Mouse (Mus musculus) olfactory bulb, adult 2 months (tissue): Measurements from ENCODE around the gene Vps50. TPM values are rescaled to one million over a fixed set of nuclear protein-coding genes. Genes with fewer than 3 reads are reported as not detected.

Source experiments
- H3K27ac ChIP-seq: fragments of 200-500 bp; 2 replicates; pipeline ENCODE4 v1.5.1; 2012; ENCODE audit warnings: low read depth, low read length; ENCODE audit not compliant: insufficient read depth
- H3K4me1 ChIP-seq: fragments of 200-500 bp; 2 replicates; pipeline ENCODE4 v1.6.1; 2012; ENCODE audit warnings: low read length; ENCODE audit not compliant: control insufficient read depth, insufficient read depth
- H3K4me3 ChIP-seq: fragments of 200-500 bp; 2 replicates; pipeline ENCODE4 v1.5.1; 2012; ENCODE audit warnings: mild to moderate bottlenecking, low read depth, low read length, moderate library complexity; ENCODE audit not compliant: insufficient read depth
- CTCF ChIP-seq: fragments of 200-500 bp; IDR thresholded peaks from 2 replicates; pipeline ENCODE4 v1.5.1; 2012; ENCODE audit warnings: low read depth, mild to moderate bottlenecking, low read length, moderate library complexity; ENCODE audit not compliant: insufficient read depth
- POLR2A ChIP-seq: fragments of 200-500 bp; IDR thresholded peaks from 2 replicates; pipeline ENCODE4 v1.6.1; 2012; ENCODE audit warnings: mild to moderate bottlenecking, low read depth, low read length, moderate library complexity; ENCODE audit not compliant: insufficient read depth
- WGBS: fragments of 180-500 bp; shearing (Covaris S2); methylation state at CpG from one replicate; pipeline ENCODE4 v1.1.7; 2018; 5-methylcytosine and 5-hydroxymethylcytosine counted together
- polyA plus RNA-seq: library from polyadenylated mRNA; stranded (reverse); fragments of >200 nt; gene quantifications from 2 replicates; pipeline ENCODE4 v1.2.4, GENCODE M21; 2012; ENCODE audit warnings: low replicate concordance; ENCODE audit not compliant: missing spikeins, insufficient read depth, insufficient read length

The Vps50 gene
- polyA plus RNA-seq: not detected in 2 replicates

GRCm38 (mm10) chr6:3498162-3498848 is at the start of gene Vps50, which contains the start of gene Hepacam2:
TSS of gene Vps50 (plus strand) at chr6:3498382.
TSS of gene Hepacam2 (minus strand) at chr6:3498298.
- TF ChIP-seq POLR2A: peak; percentile 15; the same call in 1 of the 2 replicates
- TF ChIP-seq CTCF: no peak
- Histone ChIP-seq H3K4me3 (peak within 1 kb of the TSS; percentile 65), H3K4me1 (peaks cover 4% of the 10 kb centered on the region), H3K27ac (no peak within 1 kb of the TSS)
- WGBS: 1% methylated on average over 28 of the region's 28 CpGs

- 65% methylated on average over 5 of the region's 5 CpGs for WGBS
- Histone ChIP-seq H3K27ac (no peak overlapping the region), H3K4me1 (no peaks in the 10 kb centered on the region), H3K4me3 (no peak overlapping the region)
- TF ChIP-seq POLR2A: no peak
- no peak for TF ChIP-seq CTCF
Measured at GRCm38 (mm10) chr6:3454421-3454820, 43.8 kb upstream of the Vps50 start.

GRCm38 (mm10) chr6:3455944-3456536 is 42.1 kb upstream of the Vps50 start:
- H3K4me3 ChIP-seq: no peak overlapping the region
- no peak for TF ChIP-seq CTCF
- TF ChIP-seq POLR2A: no peak
- no peak overlapping the region for H3K27ac ChIP-seq
- WGBS: 73% methylated on average over 11 of the region's 11 CpGs
- no peaks in the 10 kb centered on the region for H3K4me1 ChIP-seq

- no peak overlapping the region for H3K4me3 ChIP-seq
- 79% methylated on average over 6 of the region's 6 CpGs for WGBS
- H3K27ac ChIP-seq: no peak overlapping the region
- no peak for TF ChIP-seq CTCF
- H3K4me1 ChIP-seq: no peaks in the 10 kb centered on the region
Measured at GRCm38 (mm10) chr6:3463026-3463425, 35.2 kb upstream of the Vps50 start.

- Histone ChIP-seq H3K27ac (no peak overlapping the region), H3K4me1 (no peaks in the 10 kb centered on the region), H3K4me3 (no peak overlapping the region)
- WGBS: 85% methylated on average over 2 of the region's 2 CpGs
- TF ChIP-seq CTCF (no peak), POLR2A (no peak)
Measured at GRCm38 (mm10) chr6:3463594-3463993, 34.6 kb upstream of the Vps50 start.

- 38% methylated on average over 1 of the region's 1 CpGs for WGBS
- Histone ChIP-seq H3K4me3 (no peak overlapping the region), H3K4me1 (no peaks in the 10 kb centered on the region), H3K27ac (no peak overlapping the region)
- TF ChIP-seq CTCF: no peak
- TF ChIP-seq POLR2A: no peak
Measured at GRCm38 (mm10) chr6:3468627-3469026, 29.6 kb upstream of the Vps50 start.

GRCm38 (mm10) chr6:3470706-3471105 is 27.5 kb upstream of the Vps50 start:
- Histone ChIP-seq H3K4me3 (no peak overlapping the region), H3K4me1 (no peaks in the 10 kb centered on the region), H3K27ac (no peak overlapping the region)
- 71% methylated on average over 2 of the region's 2 CpGs for WGBS
- TF ChIP-seq CTCF (no peak), POLR2A (no peak)

- H3K4me1 ChIP-seq: no peaks in the 10 kb centered on the region
- no peak overlapping the region for H3K27ac ChIP-seq
- no peak overlapping the region for H3K4me3 ChIP-seq
- no peak for TF ChIP-seq POLR2A
- TF ChIP-seq CTCF: no peak
- 30% methylated on average over 2 of the region's 2 CpGs for WGBS
Measured at GRCm38 (mm10) chr6:3476299-3476698, 21.9 kb upstream of the Vps50 start.

GRCm38 (mm10) chr6:3479853-3480252 is 18.3 kb upstream of the Vps50 start:
- no peak overlapping the region for H3K4me3 ChIP-seq
- TF ChIP-seq POLR2A: no peak
- no peak for TF ChIP-seq CTCF
- no peaks in the 10 kb centered on the region for H3K4me1 ChIP-seq
- H3K27ac ChIP-seq: no peak overlapping the region
- WGBS: 58% methylated on average over 5 of the region's 5 CpGs

- WGBS: 78% methylated on average over 3 of the region's 3 CpGs
- no peak overlapping the region for H3K4me3 ChIP-seq
- no peak overlapping the region for H3K27ac ChIP-seq
- TF ChIP-seq CTCF: no peak
- no peak for TF ChIP-seq POLR2A
- H3K4me1 ChIP-seq: no peaks in the 10 kb centered on the region
Measured at GRCm38 (mm10) chr6:3481705-3482104, 16.5 kb upstream of the Vps50 start.
